Mouse (Mus musculus) kidney, postnatal 0 days (tissue): ENCODE results near the gene Tcea3. TPM values are rescaled to one million over a fixed set of nuclear protein-coding genes. Genes with fewer than 3 reads are reported as not detected.

Experiments
- ATAC-seq: fragments of 200-750 bp; cut with Nextera tagmentation; replicated peaks from 2 replicates; pipeline ENCODE4 v1.8.0; 2017; ENCODE audit warnings: low read depth, moderate number of reproducible peaks, moderate TSS enrichment, moderate library complexity; ENCODE audit not compliant: low FRiP score
- DNase-seq: peaks from one replicate; pipeline ENCODE4 v3.0.0-alpha.2; 2016; ENCODE audit warnings: low spot score
- H3K27ac ChIP-seq: fragments of 300-500 bp; sonication (generic); 2 replicates; pipeline ENCODE4 v1.5.1; 2014; ENCODE audit warnings: mild to moderate bottlenecking
- H3K27me3 ChIP-seq: fragments of 300-500 bp; sonication (generic); 2 replicates; pipeline ENCODE4 v1.6.1; 2014; ENCODE audit warnings: low read length, mixed read lengths; ENCODE audit not compliant: insufficient read depth
- H3K36me3 ChIP-seq: fragments of 300-500 bp; sonication (generic); 2 replicates; pipeline ENCODE4 v1.6.1; 2014; ENCODE audit warnings: low read length, mixed read lengths; ENCODE audit not compliant: insufficient read depth
- H3K4me1 ChIP-seq: fragments of 300-500 bp; sonication (generic); replicated peaks from 2 replicates; pipeline ENCODE4 v1.6.1; 2014; ENCODE audit warnings: antibody characterized with exemption, low read length, mixed read lengths; ENCODE audit not compliant: insufficient read depth
- H3K4me2 ChIP-seq: fragments of 300-500 bp; sonication (generic); 2 replicates; pipeline ENCODE4 v1.6.1; 2014; ENCODE audit warnings: mild to moderate bottlenecking, low read length, moderate library complexity, mixed read lengths
- H3K4me3 ChIP-seq: fragments of 300-500 bp; sonication (generic); replicated peaks from 2 replicates; pipeline ENCODE4 v1.5.1; 2014; ENCODE audit warnings: low read depth, low read length
- H3K9ac ChIP-seq: fragments of 300-500 bp; sonication (generic); 2 replicates; pipeline ENCODE4 v1.6.1; 2014; ENCODE audit warnings: low read depth, low read length
- H3K9me3 ChIP-seq: fragments of 300-500 bp; sonication (generic); replicated peaks from 2 replicates; pipeline ENCODE4 v1.6.1; 2016; ENCODE audit warnings: low read length, inconsistent platforms, mixed read lengths
- CTCF ChIP-seq: IDR thresholded peaks from 2 replicates; pipeline ENCODE4 v1.5.1; 2016; ENCODE audit warnings: antibody characterized with exemption, low read depth, mild to moderate bottlenecking, moderate library complexity
- WGBS: fragments of 180-500 bp; shearing (Covaris S2); extraction: QIAGEN DNeasy Blood & Tissue Kit; methylation state at CpG from one replicate; pipeline ENCODE4 v1.1.7; 2014; 5-methylcytosine and 5-hydroxymethylcytosine counted together
- polyA plus RNA-seq: library from polyadenylated mRNA; unstranded; fragments of >200 nt; fragmentation: Nextera tagmentation; extraction: Ambion mirVana; gene quantifications from 2 replicates; pipeline ENCODE4 v1.2.1, GENCODE M21; 2015

Tcea3 gene
- polyA plus RNA-seq, 1 experiment from 2014 or later: 11.2 TPM

- H3K9me3 ChIP-seq: no peaks in the 10 kb centered on the region
- peaks cover 7% of the 10 kb centered on the region; the same call in 1 of the 2 replicates for H3K27me3 ChIP-seq
These were observed 6.6 kb upstream of the Tcea3 start for GRCm38 (mm10) chr4:136240955-136241354.

GRCm38 (mm10) chr4:136242065-136242703, 5.3 kb upstream of the Tcea3 start:
- TF ChIP-seq CTCF: peak; percentile 73
- H3K27me3 ChIP-seq: peaks cover 12% of the 10 kb centered on the region
- no peaks in the 10 kb centered on the region for H3K9me3 ChIP-seq
- H3K4me1 ChIP-seq: peaks cover 7% of the 10 kb centered on the region
- H3K27ac ChIP-seq: no peak overlapping the region
- WGBS: 50% methylated on average over 8 of the region's 8 CpGs
- no peak for ATAC-seq
- H3K4me2 ChIP-seq: no peak overlapping the region
- no peak overlapping the region for H3K9ac ChIP-seq
- H3K4me3 ChIP-seq: no peak overlapping the region
- H3K36me3 ChIP-seq: 0 out of 2 replicates have a peak, but pooled peaks cover 3% of the 10 kb centered on the region
- DNase-seq: no peak

More at GRCm38 (mm10) chr4:136240955-136241354, 6.6 kb upstream of the Tcea3 start:
- H3K4me1 ChIP-seq: no peaks in the 10 kb centered on the region
- no peak overlapping the region for H3K27ac ChIP-seq
- WGBS: 63% methylated on average over 8 of the region's 8 CpGs
- H3K9ac ChIP-seq: no peak overlapping the region
- 0 out of 2 replicates have a peak, but pooled peaks cover 3% of the 10 kb centered on the region for H3K36me3 ChIP-seq
- no peak for TF ChIP-seq CTCF
- no peak overlapping the region for H3K4me2 ChIP-seq
- ATAC-seq (no peak), DNase-seq (no peak)
- H3K4me3 ChIP-seq: no peak overlapping the region

GRCm38 (mm10) chr4:136242728-136243127, 4.8 kb upstream of the Tcea3 start:
- WGBS: 93% methylated on average over 7 of the region's 7 CpGs
- no peak for ATAC-seq
- H3K27me3 ChIP-seq: peaks cover 16% of the 10 kb centered on the region

GRCm38 (mm10) chr4:136244208-136244607, 3.3 kb upstream of the Tcea3 start:
- Histone ChIP-seq H3K36me3 (0 out of 2 replicates have a peak, but pooled peaks cover 3% of the 10 kb centered on the region), H3K27me3 (peaks cover 14% of the 10 kb centered on the region; the same call in 1 of the 2 replicates), H3K9ac (no peak overlapping the region), H3K9me3 (no peaks in the 10 kb centered on the region), H3K4me3 (no peak overlapping the region), H3K4me2 (no peak overlapping the region), H3K4me1 (peaks cover 13% of the 10 kb centered on the region), H3K27ac (no peak overlapping the region)
- WGBS: 69% methylated on average over 7 of the region's 7 CpGs
- no peak for TF ChIP-seq CTCF
- ATAC-seq (no peak), DNase-seq (no peak)

More at GRCm38 (mm10) chr4:136242728-136243127, 4.8 kb upstream of the Tcea3 start:
- DNase-seq: no peak
- Histone ChIP-seq H3K4me3 (no peak overlapping the region), H3K36me3 (0 out of 2 replicates have a peak, but pooled peaks cover 3% of the 10 kb centered on the region), H3K4me2 (no peak overlapping the region), H3K9me3 (no peaks in the 10 kb centered on the region), H3K27ac (no peak overlapping the region), H3K4me1 (peaks cover 12% of the 10 kb centered on the region), H3K9ac (no peak overlapping the region)
- TF ChIP-seq CTCF: no peak

- Histone ChIP-seq H3K4me1 (peaks cover 13% of the 10 kb centered on the region), H3K4me3 (no peak overlapping the region), H3K27me3 (peaks cover 22% of the 10 kb centered on the region; the same call in 1 of the 2 replicates), H3K9me3 (no peaks in the 10 kb centered on the region), H3K27ac (no peak overlapping the region), H3K36me3 (0 out of 2 replicates have a peak, but pooled peaks cover 3% of the 10 kb centered on the region), H3K9ac (no peak overlapping the region), H3K4me2 (no peak overlapping the region)
- WGBS: 61% methylated on average over 5 of the region's 5 CpGs
- no peak for DNase-seq
- no peak for ATAC-seq
- no peak for TF ChIP-seq CTCF
These were observed 1.8 kb upstream of the Tcea3 start for GRCm38 (mm10) chr4:136245681-136246080.

- no peak overlapping the region for H3K4me3 ChIP-seq
- peaks cover 13% of the 10 kb centered on the region for H3K4me1 ChIP-seq
- no peak overlapping the region for H3K9ac ChIP-seq
- WGBS: 5% methylated on average over 12 of the region's 12 CpGs
- H3K9me3 ChIP-seq: no peaks in the 10 kb centered on the region
- 0 out of 2 replicates have a peak, but pooled peaks cover 3% of the 10 kb centered on the region for H3K36me3 ChIP-seq
- no peak for TF ChIP-seq CTCF
- no peak overlapping the region for H3K27ac ChIP-seq
- peaks cover 22% of the 10 kb centered on the region; the same call in 1 of the 2 replicates for H3K27me3 ChIP-seq
- peak overlapping the region; percentile 13 for H3K4me2 ChIP-seq
- DNase-seq (no peak), ATAC-seq (no peak)
These were observed 960 bp upstream of the Tcea3 start for GRCm38 (mm10) chr4:136246568-136246969.
